Mouse (Mus musculus): ENCODE data around the gene Gm49369. TPM values are rescaled to one million over a fixed set of nuclear protein-coding genes. Genes with fewer than 3 reads are reported as not detected.

Gm49369 gene
- 1,155 TPM for polyA plus RNA-seq (2021)

GRCm38 (mm10) chr7:142382567-142382966 lies at the start of gene Gm49369:
Gm49369 (minus strand) TSS chr7:142382667.
- POLR2A ChIA-PET, result interaction anchor here (1.1 to 3.8 kb wide), 6 partner anchors 11 to 54 kb away, joined by 3 to 16 read pairs (median 12); no protein-coding TSS in a partner anchor
- in situ Hi-C loops (cut with MboI; ENCODE audit: low pct_unique_long_range_greater_than_20kb), result loop anchor here (25.0 kb wide), 2 partner anchors 630 to 920 kb away; partner anchors contain the start of genes Cd151, Cracr2b, Pnpla2 and Tspan32
- ATAC-seq (no peak), DNase-seq (ENCODE audit: low read depth, low spot score) (no peak)
- no peak for TF ChIP-seq CTCF (IDR thresholded peaks at IDR 0.05)
- CTCF ChIA-PET, result interaction anchor here (1.1 to 4.5 kb wide), 3 partner anchors 26 to 53 kb away, joined by 3 to 13 read pairs (median 7); no protein-coding TSS in a partner anchor
- H3K27me3 ChIP-seq, result no peaks in the 10 kb centered on the region

- in situ Hi-C loops (cut with MboI; ENCODE audit: low pct_unique_long_range_greater_than_20kb), result loop anchor here (5.0 kb wide), 1 partner anchor 59 kb away; the partner anchor contains the start of gene Ifitm10
- ATAC-seq, result no peak
- no peak for TF ChIP-seq CTCF (IDR thresholded peaks at IDR 0.05)
- H3K27me3 ChIP-seq, result no peaks in the 10 kb centered on the region
- DNase-seq (ENCODE audit: low read depth, low spot score), result no peak
- ChIA-PET POLR2A (interaction anchor here (0.8 to 10.2 kb wide), 4 partner anchors 13 to 68 kb away, joined by 3 to 91 read pairs (median 4); partner anchors contain the start of gene Ifitm10), CTCF (interaction anchor here (1.2 kb wide), 1 partner anchor 12 kb away, joined by 4 read pairs; no protein-coding TSS in a partner anchor)
Measured at GRCm38 (mm10) chr7:142431106-142431505, 48.6 kb upstream of the Gm49369 start.

GRCm38 (mm10) chr7:142430160-142430678 lies 47.8 kb upstream of the Gm49369 start:
- ATAC-seq, result no peak
- TF ChIP-seq CTCF (IDR thresholded peaks at IDR 0.05), result no peak
- ChIA-PET POLR2A (interaction anchor here (0.8 to 10.2 kb wide), 6 partner anchors 21 to 68 kb away, joined by 3 to 91 read pairs (median 4); partner anchors contain the start of genes Ctsd and Ifitm10), CTCF (interaction anchor here (0.8 to 1.7 kb wide), 7 partner anchors 21 to 150 kb away, joined by 3 to 5 read pairs (median 4); partner anchors contain the start of gene Ifitm10)
- H3K27me3 ChIP-seq, result no peaks in the 10 kb centered on the region
- DNase-seq (ENCODE audit: low read depth, low spot score), result no peak
- in situ Hi-C loops (cut with MboI; ENCODE audit: low pct_unique_long_range_greater_than_20kb), result loop anchor here (5.0 kb wide), 1 partner anchor 58 kb away; the partner anchor contains the start of gene Ifitm10

- ATAC-seq (no peak), DNase-seq (ENCODE audit: low read depth, low spot score) (no peak)
- ChIA-PET POLR2A (interaction anchor here (0.6 to 10.2 kb wide), 3 partner anchors 29 to 54 kb away, joined by 5 to 91 read pairs (median 28); partner anchors contain the start of genes Ctsd and Ifitm10), CTCF (interaction anchor here (0.7 to 3.9 kb wide), 8 partner anchors 8 to 94 kb away, joined by 3 to 29 read pairs (median 6); partner anchors contain the start of gene Gm49369)
- no peak for TF ChIP-seq CTCF (IDR thresholded peaks at IDR 0.05)
- no peaks in the 10 kb centered on the region for H3K27me3 ChIP-seq
- in situ Hi-C loops (cut with MboI; ENCODE audit: low pct_unique_long_range_greater_than_20kb), result no loop called here
Measured at GRCm38 (mm10) chr7:142428213-142428612, 45.7 kb upstream of the Gm49369 start.

- in situ Hi-C loops (cut with MboI; ENCODE audit: low pct_unique_long_range_greater_than_20kb), result no loop called here
- peak; percentile 56 for ATAC-seq
- ChIA-PET POLR2A (interaction anchor here (0.6 to 10.2 kb wide), 10 partner anchors 11 to 1315 kb away, joined by 3 to 91 read pairs (median 6); partner anchors contain the start of genes Ctsd, Gm49369, Ifitm10 and Tnni2), CTCF (interaction anchor here (0.8 to 4.6 kb wide), 13 partner anchors 9 to 92 kb away, joined by 3 to 29 read pairs (median 5); partner anchors contain the start of gene Ctsd)
- no peaks in the 10 kb centered on the region for H3K27me3 ChIP-seq
- no peak for DNase-seq (ENCODE audit: low read depth, low spot score)
- TF ChIP-seq CTCF (IDR thresholded peaks at IDR 0.05), result no peak
Measured at GRCm38 (mm10) chr7:142425641-142426213, 43.3 kb upstream of the Gm49369 start.

GRCm38 (mm10) chr7:142421826-142422225 lies 39.4 kb upstream of the Gm49369 start:
- ATAC-seq (no peak), DNase-seq (ENCODE audit: low read depth, low spot score) (no peak)

GRCm38 (mm10) chr7:142419887-142420286 lies 37.4 kb upstream of the Gm49369 start:
- in situ Hi-C loops (cut with MboI; ENCODE audit: low pct_unique_long_range_greater_than_20kb), result no loop called here
- POLR2A ChIA-PET, result interaction anchor here (0.6 to 2.1 kb wide), 3 partner anchors 10 to 47 kb away, joined by 4 to 8 read pairs (median 8); no protein-coding TSS in a partner anchor
- no peak for TF ChIP-seq CTCF (IDR thresholded peaks at IDR 0.05)
- H3K27me3 ChIP-seq, result no peaks in the 10 kb centered on the region
- CTCF ChIA-PET, result interaction anchor here (0.9 to 1.7 kb wide), 2 partner anchors 31 to 57 kb away, joined by 3 to 4 read pairs; no protein-coding TSS in a partner anchor
- ATAC-seq, result no peak
- no peak for DNase-seq (ENCODE audit: low read depth, low spot score)

More at GRCm38 (mm10) chr7:142421826-142422225, 39.4 kb upstream of the Gm49369 start:
- no peak for TF ChIP-seq CTCF (IDR thresholded peaks at IDR 0.05)
- POLR2A ChIA-PET, result interaction anchor here (1.1 to 10.2 kb wide), 2 partner anchors 11 to 47 kb away, joined by 4 to 91 read pairs; partner anchors contain the start of gene Ifitm10
- CTCF ChIA-PET, result no interaction called here
- in situ Hi-C loops (cut with MboI; ENCODE audit: low pct_unique_long_range_greater_than_20kb), result no loop called here
- H3K27me3 ChIP-seq, result no peaks in the 10 kb centered on the region

GRCm38 (mm10) chr7:142418679-142419078 lies 36.2 kb upstream of the Gm49369 start:
- TF ChIP-seq CTCF (IDR thresholded peaks at IDR 0.05), result no peak
- no peak for ATAC-seq
- CTCF ChIA-PET, result interaction anchor here (1.4 to 2.2 kb wide), 4 partner anchors 10 to 18 kb away, joined by 4 to 7 read pairs (median 6); no protein-coding TSS in a partner anchor
- POLR2A ChIA-PET, result interaction anchor here (0.7 to 1.4 kb wide), 3 partner anchors 13 to 53 kb away, joined by 3 read pairs; no protein-coding TSS in a partner anchor
- no peak for DNase-seq (ENCODE audit: low read depth, low spot score)
- no peaks in the 10 kb centered on the region for H3K27me3 ChIP-seq
- in situ Hi-C loops (cut with MboI; ENCODE audit: low pct_unique_long_range_greater_than_20kb), result no loop called here

- no peak for ATAC-seq
- in situ Hi-C loops (cut with MboI; ENCODE audit: low pct_unique_long_range_greater_than_20kb), result no loop called here
- POLR2A ChIA-PET, result interaction anchor here (0.7 to 1.4 kb wide), 3 partner anchors 13 to 53 kb away, joined by 3 read pairs; no protein-coding TSS in a partner anchor
- no peak for DNase-seq (ENCODE audit: low read depth, low spot score)
- TF ChIP-seq CTCF (IDR thresholded peaks at IDR 0.05), result no peak
- no peaks in the 10 kb centered on the region for H3K27me3 ChIP-seq
- CTCF ChIA-PET, result interaction anchor here (1.4 to 2.2 kb wide), 4 partner anchors 9 to 17 kb away, joined by 4 to 7 read pairs (median 6); no protein-coding TSS in a partner anchor
Measured at GRCm38 (mm10) chr7:142418027-142418426, 35.6 kb upstream of the Gm49369 start.

GRCm38 (mm10) chr7:142416225-142416624 lies 33.8 kb upstream of the Gm49369 start:
- ATAC-seq, result no peak
- no peak for TF ChIP-seq CTCF (IDR thresholded peaks at IDR 0.05)
- ChIA-PET POLR2A (interaction anchor here (1.3 kb wide), 1 partner anchor 29 kb away, joined by 3 read pairs; no protein-coding TSS in a partner anchor), CTCF (no interaction called here)
- no peaks in the 10 kb centered on the region for H3K27me3 ChIP-seq
- DNase-seq (ENCODE audit: low read depth, low spot score), result no peak
- in situ Hi-C loops (cut with MboI; ENCODE audit: low pct_unique_long_range_greater_than_20kb), result no loop called here

All from Patski (cell line).